Mouse (Mus musculus) megakaryocyte, embryonic 14.5 days (primary cell): ENCODE measurements around the gene Apoc4.

Experiments used
- FLI1 ChIP-seq: IDR thresholded peaks from 2 replicates; pipeline ENCODE4 v1.6.1; 2012; ENCODE audit warnings: low read length, inconsistent platforms, mixed read lengths
- GATA1 ChIP-seq: IDR thresholded peaks from 3 replicates; pipeline ENCODE4 v1.6.1; 2012; ENCODE audit warnings: mixed read lengths, low read length, inconsistent platforms, borderline replicate concordance

GRCm38 (mm10) chr7:19668947-19669721 is 12.1 kb downstream of the Apoc4 start:
- no peak for TF ChIP-seq FLI1
- TF ChIP-seq GATA1, result no peak
